Mouse (Mus musculus): ENCODE data around the gene Mier1. TPM values are rescaled to one million over a fixed set of nuclear protein-coding genes. Genes with fewer than 3 reads are reported as not detected.

Mier1 gene
- total RNA-seq, 2 experiments from 2014 or later, result 50.7 to 51.3 TPM

Other genes with a start within 250 kb of the Mier1 start
- gene Tctex1d1, start 135.8 kb upstream of the Mier1 start, total RNA-seq (2021), result under 1 TPM; 0.32 to 0.38 TPM
- 1 to 10 TPM in 1 of 2 experiments, under 1 TPM in 1; 0.82 to 1.4 TPM for gene Insl5, start 87.5 kb upstream of the Mier1 start, total RNA-seq (2021)
- 10 to 100 TPM; 13.2 to 14.1 TPM for gene Wdr78, start 165 bp downstream of the Mier1 start, total RNA-seq (2021)
- gene Slc35d1, start 100.8 kb downstream of the Mier1 start, total RNA-seq (2021), result 10 to 100 TPM; 12.6 to 15.1 TPM
- gene 4921539E11Rik, start 176.5 kb downstream of the Mier1 start, total RNA-seq (2021), result not detected
- gene Oma1, start 199.4 kb downstream of the Mier1 start, total RNA-seq (2021), result 1 to 10 TPM; 9.0 to 9.4 TPM